Mouse (Mus musculus): ENCODE results near the gene Adamtsl4. TPM values are rescaled to one million over a fixed set of nuclear protein-coding genes. Genes with fewer than 3 reads are reported as not detected.
"Not testable (repeated sequence)": the region's sequence is repeated elsewhere in the genome, so short reads cannot be mapped to it uniquely, and the experiment has no call there.

Gene Adamtsl4
- polyA plus RNA-seq, 1 experiment from 2014 or later: 0.56 TPM

- no peak overlapping the region for H3K4me3 ChIP-seq
- ATAC-seq (replicated peaks): no peak
- peaks cover 8% of the 10 kb centered on the region; the same call in 1 of the 2 replicates for H3K36me3 ChIP-seq
- 0 out of 2 replicates have a peak overlapping the region, but pooled peaks have one; percentile 3 for H3K27ac ChIP-seq (replicated peaks)
- H3K27me3 ChIP-seq: no peaks in the 10 kb centered on the region
- no peaks in the 10 kb centered on the region for H3K9me3 ChIP-seq
- WGBS: 62% methylated on average over 10 of the region's 10 CpGs
- H3K4me1 ChIP-seq: peaks cover 9% of the 10 kb centered on the region; the same call in 1 of the 2 replicates
- H3K4me2 ChIP-seq (replicated peaks): no peak overlapping the region
- no peak overlapping the region for H3K9ac ChIP-seq (replicated peaks)
Measured at GRCm38 (mm10) chr3:95672861-95673706, 14.6 kb downstream of the Adamtsl4 start.

- no peaks in the 10 kb centered on the region for H3K9me3 ChIP-seq
- WGBS: 68% methylated on average over 3 of the region's 3 CpGs
- H3K4me3 ChIP-seq: no peak overlapping the region
- H3K27ac ChIP-seq (replicated peaks): no peak overlapping the region
- peaks cover 15% of the 10 kb centered on the region for H3K4me1 ChIP-seq
- H3K9ac ChIP-seq (replicated peaks): no peak overlapping the region
- H3K4me2 ChIP-seq (replicated peaks): no peak overlapping the region
- no peak for ATAC-seq (replicated peaks)
- peaks cover 8% of the 10 kb centered on the region; the same call in 1 of the 2 replicates for H3K36me3 ChIP-seq
- H3K27me3 ChIP-seq: no peaks in the 10 kb centered on the region
Measured at GRCm38 (mm10) chr3:95672461-95672860, 15.3 kb downstream of the Adamtsl4 start.

- H3K4me1 ChIP-seq: peaks cover 27% of the 10 kb centered on the region
- no peak overlapping the region for H3K9ac ChIP-seq (replicated peaks)
- WGBS: 92% methylated on average over 5 of the region's 5 CpGs
- peaks cover 9% of the 10 kb centered on the region; the same call in 1 of the 2 replicates for H3K36me3 ChIP-seq
- no peak for ATAC-seq (replicated peaks)
- H3K4me3 ChIP-seq: no peak overlapping the region
- no peak overlapping the region for H3K4me2 ChIP-seq (replicated peaks)
- H3K27ac ChIP-seq (replicated peaks): no peak overlapping the region
- no peaks in the 10 kb centered on the region for H3K9me3 ChIP-seq
- H3K27me3 ChIP-seq: no peaks in the 10 kb centered on the region
Measured at GRCm38 (mm10) chr3:95671201-95671600, 16.5 kb downstream of the Adamtsl4 start.

GRCm38 (mm10) chr3:95670419-95670818, 17.3 kb downstream of the Adamtsl4 start:
- H3K4me3 ChIP-seq; H3K27me3 ChIP-seq; ATAC-seq (replicated peaks); H3K27ac ChIP-seq (replicated peaks); H3K4me2 ChIP-seq (replicated peaks); H3K9me3 ChIP-seq; H3K9ac ChIP-seq (replicated peaks): not testable (repeated sequence)
- 93% methylated on average over 3 of the region's 3 CpGs for WGBS
- peaks cover 27% of the 10 kb centered on the region for H3K4me1 ChIP-seq
- H3K36me3 ChIP-seq: peaks cover 10% of the 10 kb centered on the region; the same call in 1 of the 2 replicates

GRCm38 (mm10) chr3:95669309-95669665, 18.4 kb downstream of the Adamtsl4 start:
- Histone ChIP-seq H3K9ac (replicated peaks) (no peak overlapping the region), H3K36me3 (peaks cover 14% of the 10 kb centered on the region), H3K4me1 (peaks cover 26% of the 10 kb centered on the region), H3K27me3 (no peaks in the 10 kb centered on the region), H3K4me3 (no peak overlapping the region), H3K27ac (replicated peaks) (no peak overlapping the region), H3K9me3 (no peaks in the 10 kb centered on the region), H3K4me2 (replicated peaks) (no peak overlapping the region)
- no peak for ATAC-seq (replicated peaks)
- 97% methylated on average over 3 of the region's 3 CpGs for WGBS

GRCm38 (mm10) chr3:95668589-95669308, 19.0 kb downstream of the Adamtsl4 start:
- peak overlapping the region; percentile 81 for H3K27ac ChIP-seq (replicated peaks)
- no peaks in the 10 kb centered on the region for H3K27me3 ChIP-seq
- H3K4me3 ChIP-seq: no peak overlapping the region
- peaks cover 31% of the 10 kb centered on the region for H3K4me1 ChIP-seq
- H3K36me3 ChIP-seq: peaks cover 16% of the 10 kb centered on the region
- no peak overlapping the region for H3K4me2 ChIP-seq (replicated peaks)
- WGBS: 76% methylated on average over 7 of the region's 7 CpGs
- no peak overlapping the region for H3K9ac ChIP-seq (replicated peaks)
- no peak for ATAC-seq (replicated peaks)
- H3K9me3 ChIP-seq: no peaks in the 10 kb centered on the region

GRCm38 (mm10) chr3:95668026-95668425, 19.7 kb downstream of the Adamtsl4 start:
- H3K4me1 ChIP-seq: peaks cover 38% of the 10 kb centered on the region
- no peaks in the 10 kb centered on the region for H3K27me3 ChIP-seq
- ATAC-seq (replicated peaks): peak; percentile 71
- WGBS: 19% methylated on average over 7 of the region's 7 CpGs
- H3K4me3 ChIP-seq: no peak overlapping the region
- peak overlapping the region; percentile 81 for H3K27ac ChIP-seq (replicated peaks)
- no peaks in the 10 kb centered on the region for H3K9me3 ChIP-seq
- H3K4me2 ChIP-seq (replicated peaks): no peak overlapping the region
- no peak overlapping the region for H3K9ac ChIP-seq (replicated peaks)
- H3K36me3 ChIP-seq: peaks cover 21% of the 10 kb centered on the region

GRCm38 (mm10) chr3:95667521-95667920, 20.2 kb downstream of the Adamtsl4 start:
- no peaks in the 10 kb centered on the region for H3K9me3 ChIP-seq
- H3K4me1 ChIP-seq: peaks cover 43% of the 10 kb centered on the region
- peaks cover 24% of the 10 kb centered on the region for H3K36me3 ChIP-seq
- ATAC-seq (replicated peaks): no peak
- H3K27ac ChIP-seq (replicated peaks): peak overlapping the region; percentile 81
- WGBS: 36% methylated on average over 4 of the region's 4 CpGs
- H3K4me3 ChIP-seq: no peak overlapping the region
- no peak overlapping the region for H3K4me2 ChIP-seq (replicated peaks)
- no peaks in the 10 kb centered on the region for H3K27me3 ChIP-seq
- H3K9ac ChIP-seq (replicated peaks): no peak overlapping the region

- Histone ChIP-seq H3K4me2 (replicated peaks) (no peak overlapping the region), H3K9ac (replicated peaks) (no peak overlapping the region), H3K27ac (replicated peaks) (no peak overlapping the region), H3K36me3 (peaks cover 33% of the 10 kb centered on the region), H3K27me3 (no peaks in the 10 kb centered on the region), H3K4me1 (peaks cover 54% of the 10 kb centered on the region), H3K4me3 (no peak overlapping the region), H3K9me3 (no peaks in the 10 kb centered on the region)
- no peak for ATAC-seq (replicated peaks)
- 76% methylated on average over 6 of the region's 6 CpGs for WGBS
Measured at GRCm38 (mm10) chr3:95666124-95666844, 21.4 kb downstream of the Adamtsl4 start.

- H3K9ac ChIP-seq (replicated peaks): no peak overlapping the region
- no peaks in the 10 kb centered on the region for H3K9me3 ChIP-seq
- no peak overlapping the region for H3K27ac ChIP-seq (replicated peaks)
- peaks cover 68% of the 10 kb centered on the region for H3K4me1 ChIP-seq
- no peak overlapping the region for H3K4me3 ChIP-seq
- WGBS: 93% methylated on average over 4 of the region's 4 CpGs
- ATAC-seq (replicated peaks): no peak
- peaks cover 39% of the 10 kb centered on the region for H3K36me3 ChIP-seq
- no peaks in the 10 kb centered on the region for H3K27me3 ChIP-seq
- H3K4me2 ChIP-seq (replicated peaks): no peak overlapping the region
Measured at GRCm38 (mm10) chr3:95664940-95665352, 22.8 kb downstream of the Adamtsl4 start.

GRCm38 (mm10) chr3:95663969-95664608, 23.6 kb downstream of the Adamtsl4 start:
- no peak overlapping the region for H3K27ac ChIP-seq (replicated peaks)
- 94% methylated on average over 3 of the region's 3 CpGs for WGBS
- H3K9ac ChIP-seq (replicated peaks): no peak overlapping the region
- no peak overlapping the region for H3K4me2 ChIP-seq (replicated peaks)
- no peak for ATAC-seq (replicated peaks)
- peaks cover 68% of the 10 kb centered on the region for H3K4me1 ChIP-seq
- H3K27me3 ChIP-seq: no peaks in the 10 kb centered on the region
- no peaks in the 10 kb centered on the region for H3K9me3 ChIP-seq
- peaks cover 36% of the 10 kb centered on the region for H3K36me3 ChIP-seq
- no peak overlapping the region for H3K4me3 ChIP-seq

Measured in forebrain, embryonic 15.5 days (tissue).